Mouse (Mus musculus) testis, adult 2 months (tissue): ENCODE data around the gene 4930507D05Rik. TPM values are rescaled to one million over a fixed set of nuclear protein-coding genes. Genes with fewer than 3 reads are reported as not detected.

Source experiments
- H3K27ac ChIP-seq: fragments of 200-500 bp; 2 replicates; pipeline ENCODE4 v1.5.1; 2012; ENCODE audit warnings: low read depth, low read length; ENCODE audit not compliant: control insufficient read depth, insufficient read depth
- H3K27me3 ChIP-seq: fragments of 200-500 bp; 2 replicates; pipeline ENCODE4 v1.6.1; 2012; ENCODE audit warnings: mild to moderate bottlenecking, low read length, moderate library complexity; ENCODE audit not compliant: control insufficient read depth, insufficient read depth
- H3K36me3 ChIP-seq: fragments of 200-500 bp; 2 replicates; pipeline ENCODE4 v1.6.1; 2012; ENCODE audit warnings: mild to moderate bottlenecking, low read length; ENCODE audit not compliant: control insufficient read depth, insufficient read depth
- H3K4me1 ChIP-seq: fragments of 200-500 bp; 2 replicates; pipeline ENCODE4 v1.6.1; 2012; ENCODE audit warnings: low read length; ENCODE audit not compliant: control insufficient read depth, insufficient read depth
- H3K4me3 ChIP-seq: fragments of 200-500 bp; 2 replicates; pipeline ENCODE4 v1.5.1; 2012; ENCODE audit warnings: low read depth, mild to moderate bottlenecking, low read length, moderate library complexity, mixed read lengths; ENCODE audit not compliant: control insufficient read depth
- CTCF ChIP-seq: fragments of 200-500 bp; IDR thresholded peaks from 2 replicates; pipeline ENCODE4 v1.5.1; 2012; ENCODE audit warnings: low read depth, mild to moderate bottlenecking, inconsistent platforms, low read length, moderate library complexity; ENCODE audit not compliant: control insufficient read depth, insufficient read depth, insufficient replicate concordance
- POLR2A ChIP-seq: fragments of 200-500 bp; IDR thresholded peaks from 2 replicates; pipeline ENCODE4 v1.6.1; 2012; ENCODE audit warnings: low read depth, mild to moderate bottlenecking, inconsistent platforms, low read length, moderate library complexity; ENCODE audit not compliant: control insufficient read depth
- polyA plus RNA-seq: library from polyadenylated mRNA; depleted of rRNA; stranded (reverse); fragments of >200 nt; gene quantifications from 2 replicates; pipeline ENCODE4 v1.2.3, GENCODE M21; 2012; rRNA removed

4930507D05Rik gene
- polyA plus RNA-seq, result 5.3 and 6.2 TPM in 2 replicates

DNA sequence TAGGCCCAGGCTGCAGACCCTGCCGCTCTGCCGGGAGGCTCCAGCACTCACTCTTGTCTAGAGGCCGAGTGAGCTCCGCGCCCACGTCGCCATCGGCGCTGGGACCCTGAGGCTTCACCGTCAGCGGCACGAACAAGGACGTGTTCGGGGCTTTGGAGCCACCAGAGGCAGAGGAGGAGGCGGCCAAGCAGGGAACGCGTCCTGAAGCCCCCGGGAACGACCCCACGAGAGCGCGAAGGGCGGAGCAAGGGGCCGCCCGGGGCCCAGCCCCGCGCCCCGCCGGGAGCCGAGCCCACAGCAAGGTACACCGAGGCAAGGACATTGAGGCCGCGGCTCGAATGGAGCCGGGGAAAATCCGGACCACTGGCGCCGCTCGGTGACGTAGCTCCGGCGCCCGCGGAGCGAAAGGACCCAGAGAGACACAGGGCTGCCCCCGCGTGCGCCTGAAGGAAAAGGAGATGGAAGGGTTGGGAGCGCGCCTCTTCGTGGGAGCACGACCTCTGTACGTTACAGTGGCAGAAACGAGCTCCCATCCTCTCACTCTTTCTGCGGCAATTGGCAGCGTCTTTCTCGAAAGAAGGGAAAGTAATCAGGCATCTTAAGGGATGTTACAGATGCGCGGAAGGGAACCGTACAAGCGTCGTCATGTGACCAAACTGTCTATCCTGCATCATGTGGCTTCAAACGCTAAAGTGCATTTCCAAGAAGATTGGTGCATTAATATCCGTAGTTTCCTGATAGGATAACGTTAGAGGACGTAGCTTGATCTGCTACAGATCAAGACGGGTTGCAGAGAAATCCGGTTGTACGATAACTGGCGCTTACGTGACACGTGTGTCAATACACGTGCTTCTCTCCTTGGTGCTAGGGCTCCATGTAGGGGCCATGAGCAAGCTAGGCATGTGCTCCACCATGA, at the start of gene 4930507D05Rik, which contains the start of gene Supv3l1:
4930507D05Rik (plus strand) TSS at position 126 of the 916 bp plus-strand sequence.
Supv3l1 (minus strand) TSS at position 375 of the 916 bp plus-strand sequence.
- peaks cover 4% of the 10 kb centered on the region for H3K4me1 ChIP-seq
- H3K27me3 ChIP-seq, result no peaks in the 10 kb centered on the region
- H3K4me3 ChIP-seq, result peak within 1 kb of the TSS; percentile 91
- no peaks in the 10 kb centered on the region; the same call in none of the 2 replicates for H3K36me3 ChIP-seq
- peak; percentile 60 for TF ChIP-seq POLR2A
- no peak for TF ChIP-seq CTCF
- peak within 1 kb of the TSS; percentile 97 for H3K27ac ChIP-seq

DNA sequence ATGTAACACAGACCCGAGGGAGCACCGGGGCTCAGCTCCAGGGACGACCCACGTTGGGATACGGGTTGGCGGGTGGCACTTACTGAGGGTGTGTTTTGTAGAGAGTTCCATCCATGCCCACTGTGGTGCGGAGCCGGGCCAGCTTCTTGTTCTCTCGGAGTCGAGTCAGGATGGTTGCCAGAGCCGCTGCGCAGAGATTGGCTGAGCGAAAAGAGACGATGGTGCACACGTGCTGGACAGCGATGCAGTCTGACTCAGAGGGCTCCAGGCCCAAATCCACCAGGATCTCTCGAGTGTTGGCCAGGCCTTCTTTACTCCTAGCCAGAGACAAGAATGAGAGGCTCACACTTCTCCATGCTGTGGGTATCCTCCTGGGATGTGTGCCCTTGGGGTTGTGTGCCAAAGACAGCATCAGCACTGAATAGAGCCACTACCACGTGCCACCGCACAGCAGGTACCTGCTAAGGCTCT, 47.6 kb upstream of the 4930507D05Rik start:
- no peak overlapping the region for H3K27ac ChIP-seq
- H3K27me3 ChIP-seq, result no peaks in the 10 kb centered on the region; the same call in 1 of the 2 replicates
- TF ChIP-seq CTCF (no peak), POLR2A (no peak)
- H3K4me1 ChIP-seq, result peaks cover 10% of the 10 kb centered on the region
- H3K36me3 ChIP-seq, result no peaks in the 10 kb centered on the region
- no peak overlapping the region for H3K4me3 ChIP-seq

DNA sequence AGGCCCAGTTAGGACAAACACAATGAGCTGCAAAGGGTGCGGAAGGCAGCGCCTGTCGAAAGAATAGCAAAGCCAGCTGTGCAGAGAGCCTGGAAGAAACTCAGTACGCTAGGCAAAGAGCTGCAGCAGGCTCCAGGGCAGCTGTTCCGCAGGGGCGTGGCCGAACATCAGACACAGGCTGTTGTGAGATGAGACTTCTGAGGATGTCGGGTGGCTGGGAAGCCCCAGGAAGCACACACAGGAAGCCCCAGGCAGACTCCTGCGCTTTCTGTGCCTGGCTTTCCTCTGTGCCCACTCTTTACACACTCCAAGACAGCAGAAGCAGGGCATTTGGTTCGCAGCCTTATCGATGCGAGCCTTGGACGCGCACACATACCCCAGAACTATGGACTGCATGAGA, 44.4 kb upstream of the 4930507D05Rik start:
- peaks cover 10% of the 10 kb centered on the region for H3K4me1 ChIP-seq
- H3K27me3 ChIP-seq, result no peaks in the 10 kb centered on the region; the same call in 1 of the 2 replicates
- no peaks in the 10 kb centered on the region for H3K36me3 ChIP-seq
- no peak overlapping the region for H3K27ac ChIP-seq
- TF ChIP-seq POLR2A, result no peak
- no peak for TF ChIP-seq CTCF
- H3K4me3 ChIP-seq, result peak overlapping the region; percentile 48

DNA sequence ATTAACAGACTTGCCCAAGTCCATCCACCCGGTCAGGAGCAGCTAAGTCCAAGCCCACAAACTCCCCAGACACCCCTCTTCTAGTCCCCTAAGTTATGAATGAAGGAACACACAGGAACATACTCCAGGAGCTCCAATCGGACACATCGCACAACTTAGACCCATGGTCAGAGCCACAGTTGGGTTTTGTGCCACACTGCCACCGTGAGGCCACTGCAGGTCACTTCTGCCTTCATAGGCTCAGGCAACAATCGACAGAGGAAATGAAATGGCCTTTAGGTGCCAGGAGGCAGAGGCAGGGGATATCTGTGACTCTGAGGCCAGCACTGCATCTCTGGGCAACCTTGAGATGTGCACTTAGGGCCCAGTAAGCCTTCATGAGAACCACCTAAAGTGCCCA, 38.3 kb upstream of the 4930507D05Rik start:
- Histone ChIP-seq H3K36me3 (no peaks in the 10 kb centered on the region), H3K27ac (no peak overlapping the region), H3K27me3 (no peaks in the 10 kb centered on the region), H3K4me3 (no peak overlapping the region), H3K4me1 (peaks cover 2% of the 10 kb centered on the region; the same call in 1 of the 2 replicates)
- no peak for TF ChIP-seq POLR2A
- peak; percentile 70; the same call in 1 of the 2 replicates for TF ChIP-seq CTCF

DNA sequence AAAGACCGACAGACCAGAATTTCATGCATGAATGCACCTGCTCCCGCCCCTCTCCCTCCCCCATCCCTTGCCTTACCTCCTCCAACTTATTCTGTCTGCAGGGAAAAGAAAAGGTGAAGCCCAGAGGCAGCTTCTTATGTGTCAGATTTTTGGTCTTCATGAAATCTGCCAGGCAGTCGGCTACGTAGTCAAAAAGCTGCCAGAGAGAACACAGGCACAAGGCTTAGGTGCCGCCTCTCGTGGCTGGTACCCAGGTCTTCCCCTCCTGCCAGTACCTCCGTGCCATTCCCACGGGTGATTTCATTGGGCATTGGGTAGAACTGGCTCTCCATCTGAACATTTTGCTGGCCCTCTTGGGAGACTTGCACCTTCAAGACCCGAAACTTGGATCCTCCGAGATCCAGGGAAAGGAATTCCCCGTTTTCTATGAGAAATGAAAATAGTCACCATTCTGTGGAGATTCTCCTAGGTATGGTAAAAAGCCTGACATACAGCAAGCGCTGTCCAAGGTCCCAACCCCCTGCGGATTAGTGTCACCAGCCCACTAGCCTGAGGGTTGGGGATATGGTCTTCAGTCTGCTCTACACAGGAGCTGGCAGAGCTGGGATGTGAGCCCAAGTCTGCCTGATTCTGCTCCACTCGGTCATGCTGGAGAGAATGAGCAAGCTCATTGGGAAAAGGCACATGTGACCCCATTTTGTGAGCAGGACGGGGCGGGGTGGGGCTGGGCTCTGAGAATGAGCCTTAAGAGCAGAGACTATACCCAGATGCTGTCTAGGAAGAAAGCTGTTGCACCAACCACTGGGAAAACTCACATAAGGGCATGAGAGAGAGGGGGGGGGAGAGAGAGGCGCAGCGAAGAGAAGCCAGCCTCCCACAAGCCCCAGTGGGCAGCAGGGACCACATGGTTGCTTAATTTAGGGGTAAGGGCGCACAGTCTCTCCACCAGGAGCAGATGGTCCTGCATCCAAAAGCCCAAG, 37.6 kb upstream of the 4930507D05Rik start:
- Histone ChIP-seq H3K27ac (no peak overlapping the region), H3K27me3 (no peaks in the 10 kb centered on the region), H3K36me3 (no peaks in the 10 kb centered on the region), H3K4me1 (no peaks in the 10 kb centered on the region), H3K4me3 (no peak overlapping the region)
- TF ChIP-seq POLR2A, result no peak
- no peak for TF ChIP-seq CTCF

DNA sequence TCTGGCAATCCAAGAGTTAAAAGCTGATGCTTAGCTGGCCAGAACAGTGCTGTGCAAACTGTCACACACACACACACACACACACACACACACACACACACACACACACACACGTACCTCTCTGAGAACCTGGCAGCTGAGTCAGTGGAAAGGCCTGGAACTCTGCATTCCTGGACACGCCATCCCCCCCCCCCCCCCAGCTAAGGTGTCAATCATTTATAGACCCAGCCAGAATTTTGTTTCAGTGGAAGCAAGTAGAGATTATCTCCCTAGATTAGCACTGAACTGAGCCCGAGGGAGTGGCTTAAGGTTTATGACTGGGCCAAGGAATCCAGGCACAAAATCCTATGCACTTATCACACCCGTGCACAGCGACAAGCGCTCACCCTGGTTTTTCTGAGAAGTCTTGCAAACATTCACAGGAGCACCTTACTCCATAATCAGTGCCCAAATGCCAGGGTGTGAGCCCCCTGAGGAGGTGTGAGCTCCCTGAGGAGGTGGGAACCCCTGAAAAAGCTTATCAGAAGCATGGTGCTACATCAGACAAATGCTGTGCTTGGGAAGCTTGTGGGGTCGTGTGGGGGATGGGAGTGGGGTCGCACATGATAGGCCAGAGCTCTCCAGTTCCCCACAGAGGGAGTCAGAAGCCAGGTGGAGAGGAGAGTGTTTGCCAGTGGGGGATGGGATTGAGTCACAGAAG, 36.2 kb upstream of the 4930507D05Rik start:
- Histone ChIP-seq H3K4me1 (no peaks in the 10 kb centered on the region), H3K36me3 (no peaks in the 10 kb centered on the region), H3K27me3 (no peaks in the 10 kb centered on the region), H3K27ac (no peak overlapping the region), H3K4me3 (no peak overlapping the region)
- TF ChIP-seq CTCF (no peak), POLR2A (no peak)
